Mouse (Mus musculus) right cerebral cortex, postnatal 36 days (tissue): Measurements from ENCODE around the gene Olfr150.
"Not testable (repeated sequence)": the region's sequence is repeated elsewhere in the genome, so short reads cannot be mapped to it uniquely, and the experiment has no call there.

Experiments
- DNase-seq, 2 experiments: peaks; one replicate each; pipeline ENCODE4 v3.0.0; 2022; ENCODE audit warnings: low spot score in 2 of 2, mixed read lengths in 1 of 2

The Olfr150 gene

DNA sequence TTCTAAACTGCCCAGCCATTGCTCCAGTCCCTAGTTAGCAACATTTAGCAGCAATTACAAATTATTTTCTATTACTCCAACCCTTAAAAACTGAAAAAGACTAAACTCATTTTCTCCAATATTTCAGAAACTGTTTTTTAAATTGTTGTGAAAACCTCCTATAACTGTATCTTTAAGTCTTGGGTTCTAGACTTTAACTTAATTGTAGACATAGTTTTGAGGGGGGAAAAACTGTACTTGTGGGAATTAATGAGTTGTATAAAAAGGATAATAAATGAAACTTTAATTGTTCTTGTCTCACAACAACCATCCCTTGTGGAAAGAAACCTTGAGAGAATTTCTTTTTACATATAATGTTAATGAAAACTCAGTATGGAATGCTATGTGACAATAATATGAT lies at the start of gene Olfr150:
Olfr150 (plus strand) TSS at position 301 of the 400 bp plus-strand sequence.
- no peak for DNase-seq

DNA sequence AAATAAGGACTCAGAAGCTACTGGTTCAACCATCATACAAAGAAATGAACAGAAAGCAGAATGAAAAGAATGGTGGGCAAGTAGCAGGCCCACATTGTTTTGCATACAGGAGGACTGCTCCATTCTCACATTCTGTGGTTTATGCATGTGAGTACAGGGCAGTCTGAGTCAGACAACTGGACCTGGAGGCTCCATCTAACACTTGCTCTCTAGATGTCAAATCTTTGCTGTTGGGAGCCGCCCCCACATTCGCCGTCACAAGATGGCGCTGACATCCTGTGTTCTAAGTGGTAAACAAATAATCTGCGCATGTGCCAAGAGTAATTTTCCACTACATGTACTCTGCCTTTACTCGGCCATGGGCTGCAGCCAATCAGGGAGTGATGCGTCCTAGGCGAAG lies 29.7 kb upstream of the Olfr150 start:
- DNase-seq: not testable (repeated sequence)

- DNase-seq: no peak
Measured at GRCm38 (mm10) chr9:39707017-39707416, 23.8 kb upstream of the Olfr150 start, which contains the start of gene Olfr149. Gene Olfr149 (minus strand): TSS chr9:39707117.

GRCm38 (mm10) chr9:39708958-39709357 lies 21.8 kb upstream of the Olfr150 start:
- DNase-seq: no peak

DNA sequence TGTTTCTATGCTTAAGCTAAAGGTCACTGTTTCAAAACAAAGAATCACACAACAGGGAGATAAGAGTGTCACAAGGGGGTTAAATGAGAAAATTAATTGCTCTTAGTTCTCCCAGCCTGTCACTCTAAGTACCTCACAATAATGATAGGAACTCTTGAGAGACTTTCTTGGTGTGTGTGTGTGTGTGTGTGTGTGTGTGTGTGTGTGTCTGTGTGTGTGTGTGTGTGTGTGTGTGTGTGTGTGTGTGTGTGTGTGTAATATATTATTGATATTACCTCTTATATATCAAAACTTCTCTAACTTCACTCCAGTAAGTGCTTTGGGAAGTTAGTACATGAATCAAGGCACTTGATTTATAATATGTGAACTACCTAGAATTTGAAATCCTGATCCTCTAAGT lies 19.7 kb upstream of the Olfr150 start, which contains the start of gene Olfr965:
Olfr965 (plus strand) TSS at position 301 of the 400 bp plus-strand sequence.
- no peak for DNase-seq

GRCm38 (mm10) chr9:39740741-39741140 lies 10.0 kb downstream of the Olfr150 start:
- DNase-seq: no peak

DNA sequence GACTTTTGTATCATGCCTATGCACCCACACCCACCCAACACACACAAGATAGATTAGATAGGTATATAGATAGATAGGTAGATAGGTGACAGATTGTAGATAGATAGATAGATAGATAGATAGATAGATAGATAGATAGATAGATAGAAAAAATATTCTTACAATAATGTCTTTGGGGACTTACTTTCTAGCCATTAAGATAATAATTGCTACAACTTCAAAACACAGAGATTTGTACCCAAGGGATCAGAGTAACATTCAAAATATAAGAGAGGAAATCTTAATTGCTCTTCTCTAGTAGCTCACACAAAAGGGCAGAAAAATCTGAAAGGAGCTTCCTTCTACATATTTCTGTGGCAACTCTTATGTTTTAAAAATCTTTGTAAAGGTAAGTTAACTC lies 15.2 kb downstream of the Olfr150 start, which contains the start of gene Olfr967:
Olfr967 (plus strand) TSS at position 301 of the 400 bp plus-strand sequence.
- no peak for DNase-seq

GRCm38 (mm10) chr9:39746428-39746827 lies 15.7 kb downstream of the Olfr150 start:
- DNase-seq: peak in 1 of 2 experiments; percentile 1

DNA sequence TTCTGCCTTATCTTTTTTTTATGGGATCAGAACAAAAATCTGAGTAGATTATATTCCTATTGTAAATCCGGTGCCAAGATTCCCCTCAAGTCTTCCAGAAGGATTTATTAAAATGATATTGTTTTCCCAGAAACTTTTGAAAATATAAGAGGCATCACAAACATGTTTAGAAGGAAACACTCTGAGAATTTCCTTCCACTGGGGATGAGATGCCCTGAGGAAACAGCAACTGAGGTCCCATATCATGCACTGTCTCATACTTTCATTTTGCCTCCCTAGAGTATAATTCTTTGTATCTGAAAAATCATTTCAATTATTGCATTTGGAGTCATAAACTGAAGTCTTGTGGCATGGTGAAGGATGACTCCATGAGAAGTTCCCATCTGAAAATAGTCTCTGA lies 52.4 kb downstream of the Olfr150 start, which contains the start of gene Olfr968:
Olfr968 (minus strand) TSS at position 101 of the 400 bp plus-strand sequence.
- no peak for DNase-seq
